Mouse (Mus musculus): ENCODE data around the gene Msantd2. TPM values are rescaled to one million over a fixed set of nuclear protein-coding genes. Genes with fewer than 3 reads are reported as not detected.

The Msantd2 gene
- polyA plus RNA-seq, 1 experiment from 2014 or later = 33.4 TPM

- Histone ChIP-seq H3K4me2 (no peak overlapping the region), H3K27ac (replicated peaks) (no peak overlapping the region), H3K9me3 (no peaks in the 10 kb centered on the region), H3K4me3 (no peak overlapping the region), H3K4me1 (replicated peaks) (peaks cover 9% of the 10 kb centered on the region), H3K9ac (no peak overlapping the region), H3K27me3 (no peaks in the 10 kb centered on the region), H3K36me3 (no peaks in the 10 kb centered on the region)
- ATAC-seq (ENCODE audit: low read depth) = no peak
- 97% methylated on average over 2 of the region's 2 CpGs for WGBS
These were observed 23.0 kb downstream of the Msantd2 start for GRCm38 (mm10) chr9:37512097-37512496.

- no peak overlapping the region for H3K4me3 ChIP-seq
- H3K9ac ChIP-seq = no peak overlapping the region
- H3K4me2 ChIP-seq = no peak overlapping the region
- no peak for ATAC-seq (ENCODE audit: low read depth)
- 80% methylated on average over 3 of the region's 3 CpGs for WGBS
- peaks cover 9% of the 10 kb centered on the region for H3K4me1 ChIP-seq (replicated peaks)
- H3K36me3 ChIP-seq = peaks cover 9% of the 10 kb centered on the region; the same call in 1 of the 2 replicates
- H3K27ac ChIP-seq (replicated peaks) = no peak overlapping the region
- H3K9me3 ChIP-seq = no peaks in the 10 kb centered on the region
- H3K27me3 ChIP-seq = no peaks in the 10 kb centered on the region
These were observed 25.3 kb downstream of the Msantd2 start for GRCm38 (mm10) chr9:37514456-37514855.

- peaks cover 9% of the 10 kb centered on the region for H3K4me1 ChIP-seq (replicated peaks)
- H3K4me3 ChIP-seq = no peak overlapping the region
- H3K9ac ChIP-seq = no peak overlapping the region
- ATAC-seq (ENCODE audit: low read depth) = no peak
- peaks cover 35% of the 10 kb centered on the region for H3K36me3 ChIP-seq
- H3K9me3 ChIP-seq = no peaks in the 10 kb centered on the region
- no peak overlapping the region for H3K27ac ChIP-seq (replicated peaks)
- no peak overlapping the region for H3K4me2 ChIP-seq
- 79% methylated on average over 1 of the region's 1 CpGs for WGBS
- H3K27me3 ChIP-seq = no peaks in the 10 kb centered on the region
These were observed 28.3 kb downstream of the Msantd2 start for GRCm38 (mm10) chr9:37517467-37517866.

- no peak overlapping the region for H3K4me2 ChIP-seq
- no peaks in the 10 kb centered on the region for H3K9me3 ChIP-seq
- WGBS = 90% methylated on average over 8 of the region's 8 CpGs
- no peak overlapping the region for H3K27ac ChIP-seq (replicated peaks)
- no peak overlapping the region for H3K9ac ChIP-seq
- H3K4me3 ChIP-seq = no peak overlapping the region
- ATAC-seq (ENCODE audit: low read depth) = no peak
- H3K27me3 ChIP-seq = no peaks in the 10 kb centered on the region
- H3K4me1 ChIP-seq (replicated peaks) = no peaks in the 10 kb centered on the region; the same call in 1 of the 2 replicates
- H3K36me3 ChIP-seq = peaks cover 47% of the 10 kb centered on the region
These were observed 29.9 kb downstream of the Msantd2 start for GRCm38 (mm10) chr9:37518991-37519390.

GRCm38 (mm10) chr9:37519995-37520394 is 30.9 kb downstream of the Msantd2 start:
- H3K36me3 ChIP-seq = peaks cover 50% of the 10 kb centered on the region
- 94% methylated on average over 2 of the region's 2 CpGs for WGBS
- no peak for ATAC-seq (ENCODE audit: low read depth)
- H3K9me3 ChIP-seq = no peaks in the 10 kb centered on the region
- no peaks in the 10 kb centered on the region; the same call in 1 of the 2 replicates for H3K4me1 ChIP-seq (replicated peaks)
- H3K4me2 ChIP-seq = no peak overlapping the region
- H3K27ac ChIP-seq (replicated peaks) = no peak overlapping the region
- H3K9ac ChIP-seq = no peak overlapping the region
- no peaks in the 10 kb centered on the region for H3K27me3 ChIP-seq
- no peak overlapping the region for H3K4me3 ChIP-seq

GRCm38 (mm10) chr9:37525461-37525860 is 36.3 kb downstream of the Msantd2 start:
- H3K4me2 ChIP-seq = no peak overlapping the region
- H3K27me3 ChIP-seq = peaks cover 55% of the 10 kb centered on the region
- no peak overlapping the region for H3K9ac ChIP-seq
- peaks cover 36% of the 10 kb centered on the region for H3K36me3 ChIP-seq
- no peak overlapping the region for H3K27ac ChIP-seq (replicated peaks)
- peaks cover 27% of the 10 kb centered on the region for H3K4me1 ChIP-seq (replicated peaks)
- no peaks in the 10 kb centered on the region for H3K9me3 ChIP-seq
- no peak overlapping the region for H3K4me3 ChIP-seq
- no peak for ATAC-seq (ENCODE audit: low read depth)
- WGBS = 93% methylated on average over 2 of the region's 2 CpGs

- Histone ChIP-seq H3K27me3 (peaks cover 67% of the 10 kb centered on the region), H3K4me3 (no peak overlapping the region), H3K36me3 (peaks cover 27% of the 10 kb centered on the region), H3K27ac (replicated peaks) (no peak overlapping the region), H3K9ac (0 out of 2 replicates have a peak overlapping the region, but pooled peaks have one; percentile 31), H3K4me1 (replicated peaks) (peaks cover 38% of the 10 kb centered on the region), H3K9me3 (no peaks in the 10 kb centered on the region), H3K4me2 (peak overlapping the region; percentile 34)
- 19% methylated on average over 21 of the region's 21 CpGs for WGBS
- ATAC-seq (ENCODE audit: low read depth) = 0 out of 2 replicates have a peak, but pooled peaks have one; percentile 1
These were observed 37.6 kb downstream of the Msantd2 start for GRCm38 (mm10) chr9:37526443-37527395.

- Histone ChIP-seq H3K27me3 (peaks cover 74% of the 10 kb centered on the region), H3K4me3 (peak within 1 kb of the TSS; percentile 38), H3K4me1 (replicated peaks) (peaks cover 38% of the 10 kb centered on the region), H3K9ac (peak within 1 kb of the TSS; percentile 38), H3K4me2 (peak within 1 kb of the TSS; percentile 62), H3K27ac (replicated peaks) (peak within 1 kb of the TSS; percentile 38), H3K36me3 (peaks cover 18% of the 10 kb centered on the region), H3K9me3 (no peaks in the 10 kb centered on the region)
- ATAC-seq (ENCODE audit: low read depth) = 0 out of 2 replicates have a peak, but pooled peaks have one; percentile 9
- 4% methylated on average over 41 of the region's 41 CpGs for WGBS
These were observed 38.5 kb downstream of the Msantd2 start, which contains the start of gene Esam for GRCm38 (mm10) chr9:37527396-37528224. Gene Esam, plus strand, starts transcription at chr9:37528078.

- H3K4me1 ChIP-seq (replicated peaks) = peaks cover 38% of the 10 kb centered on the region
- peak overlapping the region; percentile 38 for H3K4me3 ChIP-seq
- 24% methylated on average over 9 of the region's 9 CpGs for WGBS
- H3K9ac ChIP-seq = peak overlapping the region; percentile 38
- H3K4me2 ChIP-seq = peak overlapping the region; percentile 62; the same call in 1 of the 2 replicates
- no peaks in the 10 kb centered on the region for H3K9me3 ChIP-seq
- no peak for ATAC-seq (ENCODE audit: low read depth)
- H3K27ac ChIP-seq (replicated peaks) = peak overlapping the region; percentile 38
- peaks cover 79% of the 10 kb centered on the region for H3K27me3 ChIP-seq
- peaks cover 10% of the 10 kb centered on the region for H3K36me3 ChIP-seq
These were observed 39.3 kb downstream of the Msantd2 start for GRCm38 (mm10) chr9:37528225-37528970.

- Histone ChIP-seq H3K4me2 (peak overlapping the region; percentile 62), H3K36me3 (peaks cover 10% of the 10 kb centered on the region; the same call in 1 of the 2 replicates), H3K27me3 (peaks cover 79% of the 10 kb centered on the region), H3K4me3 (peak overlapping the region; percentile 38), H3K9me3 (no peaks in the 10 kb centered on the region), H3K9ac (peak overlapping the region; percentile 56), H3K27ac (replicated peaks) (peak overlapping the region; percentile 64), H3K4me1 (replicated peaks) (peaks cover 38% of the 10 kb centered on the region)
- peak; percentile 44; the same call in 1 of the 2 replicates for ATAC-seq (ENCODE audit: low read depth)
- under 1% methylated on average over 32 of the region's 32 CpGs for WGBS
These were observed 41.1 kb downstream of the Msantd2 start for GRCm38 (mm10) chr9:37530031-37530887.

All from neural tube, embryonic 13.5 days (tissue).